Mouse (Mus musculus): ENCODE results near the gene 7420426K07Rik. TPM values are rescaled to one million over a fixed set of nuclear protein-coding genes. Genes with fewer than 3 reads are reported as not detected.

The 7420426K07Rik gene
- not detected for polyA plus RNA-seq (2017; shearing (Covaris generic))

DNA sequence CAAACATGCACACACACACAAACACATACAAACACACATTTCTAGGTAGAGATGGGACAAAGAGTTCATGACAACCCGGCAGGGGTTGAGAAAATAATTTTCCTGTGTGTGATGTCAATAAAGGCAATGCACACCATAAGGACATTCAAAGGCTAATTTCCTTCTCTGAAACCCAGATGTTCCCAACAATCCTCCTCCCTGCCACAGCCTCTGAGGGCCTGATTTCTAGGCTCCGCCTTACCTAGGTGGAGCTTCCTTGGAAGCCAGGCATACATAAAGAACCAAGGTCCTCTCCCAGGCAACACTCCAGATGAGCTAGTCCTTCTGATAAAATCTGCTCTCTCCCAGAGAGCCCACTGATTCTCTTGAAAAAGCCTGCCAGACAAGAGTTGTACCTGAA is at the start of gene 7420426K07Rik:
TSS of gene 7420426K07Rik (plus strand) at position 301 of the 400 bp plus-strand sequence.
- ATAC-seq, result no peak

DNA sequence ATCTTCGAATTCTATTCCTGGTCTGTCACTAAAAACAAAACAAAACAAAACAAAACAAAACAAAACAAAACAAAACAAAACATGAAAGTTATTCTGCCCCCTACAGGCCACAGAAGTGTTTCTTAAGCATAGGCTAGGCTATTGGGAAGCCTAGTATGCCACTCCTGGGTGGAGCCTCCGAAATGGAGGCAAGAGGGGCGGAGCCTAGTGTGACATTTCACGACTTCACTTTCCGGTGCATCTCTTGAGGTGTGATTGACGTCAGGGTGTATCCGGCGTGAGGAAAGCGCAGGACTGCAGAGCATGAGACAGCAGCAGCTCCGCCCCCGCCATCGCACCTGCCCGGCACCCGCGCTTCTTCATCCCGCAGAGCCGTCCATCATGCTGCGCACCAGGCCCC is 46.7 kb upstream of the 7420426K07Rik start, which contains the start of gene Prr23a2:
TSS of gene Prr23a2 (plus strand) at position 285 of the 400 bp plus-strand sequence.
- ATAC-seq, result no peak

DNA sequence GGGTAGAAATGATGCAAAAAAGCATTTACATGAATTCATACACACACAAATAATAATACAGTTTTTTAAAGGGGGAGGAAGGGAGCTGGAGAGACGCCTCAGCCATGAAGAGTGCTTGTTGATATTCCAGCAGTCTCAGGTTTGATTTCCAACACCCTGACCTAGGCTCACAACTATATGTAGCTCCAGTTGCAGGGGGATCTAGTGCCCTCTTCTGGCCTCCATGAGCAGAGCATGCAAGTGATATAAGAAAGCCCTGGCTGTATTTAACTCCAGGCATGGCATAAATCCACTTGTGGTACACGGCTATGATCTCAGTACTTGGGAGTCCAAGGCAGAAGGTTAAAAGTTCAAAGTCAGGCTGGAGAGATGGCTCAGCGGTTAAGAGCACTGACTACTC is 39.5 kb upstream of the 7420426K07Rik start:
- no peak for ATAC-seq

DNA sequence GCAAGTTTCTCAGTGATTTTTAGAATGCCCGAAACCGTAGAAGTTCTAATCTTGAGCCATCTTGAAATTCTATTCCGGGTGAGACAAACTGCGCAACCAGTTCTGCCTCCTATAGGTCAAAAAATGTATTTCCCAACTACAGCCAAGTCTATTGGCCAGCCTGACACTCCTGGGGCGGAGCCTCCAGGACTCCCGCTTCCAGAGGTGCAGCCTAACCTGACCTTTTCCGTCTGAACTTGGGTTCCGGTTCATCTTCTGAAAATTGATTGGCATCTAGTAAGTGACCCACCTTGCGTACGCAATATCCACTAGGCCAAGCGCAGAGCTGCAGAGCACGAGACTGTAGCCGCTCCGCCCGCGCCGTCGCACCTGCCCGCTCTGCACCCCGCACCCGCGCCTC is 38.3 kb upstream of the 7420426K07Rik start, which contains the start of gene Prr23a3:
TSS of gene Prr23a3 (plus strand) at position 197 of the 400 bp plus-strand sequence.
- no peak for ATAC-seq

DNA sequence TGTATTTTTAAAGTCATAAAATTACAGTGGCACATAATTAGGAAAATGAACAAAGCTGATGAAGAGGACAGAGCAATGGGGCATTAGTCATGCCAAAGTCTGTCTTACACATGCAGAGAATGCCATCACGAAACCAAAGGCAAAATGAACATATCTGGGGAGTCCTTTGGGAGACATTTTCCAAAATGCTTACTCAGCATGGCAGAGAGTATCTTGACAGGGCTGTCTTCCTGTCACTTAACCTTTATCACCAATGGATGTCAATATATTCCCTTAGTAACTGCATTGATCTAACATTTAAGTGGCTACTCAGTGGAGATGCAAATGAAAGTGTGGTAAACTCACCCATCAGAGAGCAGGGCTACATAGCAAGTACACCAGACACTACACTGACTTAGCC is 1.4 kb upstream of the 7420426K07Rik start:
- no peak for ATAC-seq

DNA sequence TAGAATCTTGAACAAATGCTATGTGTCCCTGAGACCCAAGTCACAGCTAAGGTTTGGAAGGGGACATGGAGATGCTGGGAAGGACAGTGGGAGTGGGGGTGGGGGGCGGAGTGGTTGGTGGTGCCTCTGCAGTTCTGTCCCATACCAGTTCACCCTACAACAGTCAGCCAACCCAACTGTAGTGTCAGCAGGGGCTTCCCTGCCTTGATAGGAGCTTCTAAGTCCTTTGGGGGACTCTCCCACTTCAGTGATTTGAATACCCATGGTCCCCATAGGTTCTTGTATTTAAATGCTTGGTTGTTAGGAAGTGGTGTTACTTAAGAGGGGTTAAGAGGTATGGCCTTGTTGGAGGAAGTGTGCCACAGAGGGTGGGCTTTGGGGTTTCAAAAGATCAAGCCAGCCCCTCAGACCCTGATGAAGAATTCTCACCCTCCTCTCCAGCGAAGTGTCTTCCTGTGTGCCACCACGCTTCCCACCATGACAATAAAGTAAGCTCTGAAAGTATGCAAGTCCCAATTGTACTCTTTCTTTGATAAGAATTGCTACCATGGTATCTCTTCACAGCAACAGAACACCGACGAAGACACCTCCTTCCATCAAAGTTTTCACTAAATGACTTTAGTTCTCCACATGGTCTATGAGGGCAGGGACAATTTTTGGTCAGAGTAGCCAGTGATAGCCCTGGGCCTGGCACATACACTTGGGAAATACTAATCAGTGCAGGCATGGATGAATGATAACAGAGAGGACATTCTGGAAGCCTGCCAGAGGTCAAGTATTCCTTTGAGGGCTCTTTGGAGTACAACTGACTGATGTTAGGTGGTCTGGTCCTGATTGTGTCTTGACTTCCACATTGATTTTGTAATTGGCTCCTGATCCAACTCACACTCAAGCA is 18.0 kb downstream of the 7420426K07Rik start:
- ATAC-seq, result no peak

DNA sequence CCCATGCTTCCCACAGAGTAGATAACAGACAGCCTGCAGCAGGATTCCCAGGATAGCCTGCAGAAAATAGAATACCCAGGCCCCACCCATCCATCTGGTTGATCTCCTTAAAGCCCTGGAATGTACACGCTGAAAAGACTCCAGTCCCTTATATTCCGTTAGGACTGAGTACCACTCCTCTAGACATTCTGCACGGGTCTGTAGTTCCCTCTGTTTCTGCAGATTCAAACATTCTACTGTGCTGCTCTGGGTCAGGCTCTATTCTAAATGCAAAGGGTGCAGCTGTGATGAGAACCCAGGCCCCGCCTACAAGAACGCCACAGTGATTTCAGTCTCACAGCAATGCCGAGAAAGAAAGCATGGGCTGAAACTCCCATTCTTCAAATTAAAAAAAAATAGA is 20.2 kb downstream of the 7420426K07Rik start:
- ATAC-seq, result no peak

DNA sequence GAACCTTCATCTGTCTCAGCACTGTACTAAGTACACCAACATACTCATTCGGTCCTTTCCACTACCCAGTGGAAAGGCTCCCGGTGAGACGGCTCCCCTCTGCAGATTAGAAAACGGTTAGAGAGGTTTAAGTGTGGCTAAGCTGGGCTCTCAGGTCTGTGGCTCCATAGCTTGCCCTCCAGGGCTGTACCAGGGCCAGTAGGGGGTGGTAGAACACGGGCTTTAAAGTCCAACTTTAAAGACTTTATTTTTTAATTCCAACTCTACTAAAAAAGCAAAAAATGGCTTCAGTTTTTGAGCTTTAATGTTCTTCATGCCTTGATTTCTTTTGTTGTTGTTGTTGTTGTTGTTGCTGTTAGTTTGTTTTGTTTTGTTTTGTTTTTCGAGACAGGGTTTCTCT is 21.3 kb downstream of the 7420426K07Rik start:
- ATAC-seq, result no peak

DNA sequence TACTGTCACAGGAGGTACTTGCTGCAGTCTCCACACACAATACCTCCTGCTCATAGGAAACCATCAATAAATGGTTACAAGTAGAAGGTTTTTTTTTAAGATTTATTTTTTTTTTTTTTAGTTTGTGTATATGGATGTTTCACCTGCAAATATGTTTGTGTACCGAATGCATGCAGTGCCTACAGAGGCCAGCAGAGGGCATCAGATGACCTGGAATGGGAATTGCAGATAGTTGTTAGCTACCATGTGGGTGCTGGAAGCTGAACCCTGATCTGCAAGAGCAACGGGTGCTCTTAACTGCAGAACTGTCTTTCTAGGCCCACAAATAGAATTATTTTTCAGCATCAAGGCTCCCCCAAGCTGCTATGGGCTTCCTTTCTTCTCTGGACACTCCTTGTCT is 26.6 kb downstream of the 7420426K07Rik start:
- ATAC-seq, result no peak

DNA sequence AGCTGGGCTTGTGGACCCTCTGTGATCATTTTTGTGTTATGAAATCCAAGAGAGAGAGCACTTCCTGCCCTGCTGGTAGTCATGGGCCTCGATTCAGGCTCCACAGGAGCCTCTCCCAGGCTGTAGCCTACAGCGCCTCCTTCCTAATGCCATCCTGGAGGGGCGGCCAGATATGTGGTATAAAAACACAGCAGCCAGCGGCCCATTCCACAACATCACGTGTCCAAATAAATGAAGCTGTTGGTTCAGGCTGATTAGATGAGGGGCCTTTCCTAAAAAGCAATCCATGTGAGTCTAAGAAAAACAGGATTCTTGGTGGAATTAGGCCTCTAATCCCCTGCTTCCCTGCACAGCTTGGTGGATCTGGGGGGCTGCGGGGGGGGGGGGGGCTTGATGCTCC is 30.0 kb downstream of the 7420426K07Rik start:
- no peak for ATAC-seq

DNA sequence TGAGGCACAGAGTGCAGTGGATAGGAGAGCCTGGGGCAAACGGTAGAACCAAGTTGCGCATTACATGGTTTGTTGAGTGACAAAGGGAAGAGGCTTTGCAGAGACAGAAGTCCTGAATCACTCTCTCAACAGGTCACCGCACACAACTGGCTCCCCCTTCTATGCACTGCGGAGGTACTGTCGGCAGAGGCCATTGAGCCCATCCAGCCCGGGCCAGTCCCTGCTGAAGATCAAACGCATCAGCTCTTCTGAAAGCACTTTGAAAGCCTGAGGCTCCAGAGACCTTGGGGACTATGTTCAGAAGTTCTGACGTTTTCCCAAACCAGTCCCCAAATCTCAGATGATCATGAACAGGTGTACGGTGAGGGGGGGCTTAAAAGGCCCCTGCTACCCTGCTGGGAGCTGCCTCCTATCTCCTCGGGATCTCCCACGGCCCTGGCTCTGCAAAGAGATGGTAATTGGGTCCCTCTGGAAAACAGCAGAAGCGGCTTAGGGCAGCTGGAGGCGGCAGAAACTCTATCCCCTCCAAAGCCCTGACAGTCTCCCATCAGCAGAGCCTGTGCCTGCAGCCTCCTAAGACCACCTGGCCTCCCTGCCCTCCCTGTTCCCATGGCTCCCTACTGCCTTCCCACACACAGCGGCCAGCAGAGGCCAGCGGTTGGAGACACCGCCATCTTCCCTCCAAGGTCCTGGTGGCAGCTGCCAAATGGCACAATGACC is 32.4 kb downstream of the 7420426K07Rik start:
- ATAC-seq, result no peak

DNA sequence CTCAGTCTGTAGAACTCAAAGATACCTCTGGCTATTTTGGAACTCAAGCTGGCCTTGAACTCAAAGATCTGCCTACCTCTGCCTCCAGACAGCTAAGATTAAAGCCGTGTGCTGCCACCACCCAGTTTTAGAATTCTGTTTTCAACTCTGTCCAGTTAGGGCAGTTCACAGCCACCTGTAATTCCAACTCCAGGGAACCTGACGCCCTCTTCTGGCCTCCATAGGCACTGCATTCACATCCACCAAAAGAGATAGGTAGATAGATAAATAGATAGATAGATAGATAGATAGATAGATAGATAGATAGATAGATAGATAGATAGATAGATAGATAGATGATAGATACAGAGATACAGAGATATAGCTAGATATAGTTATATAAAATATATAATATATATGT is 36.4 kb downstream of the 7420426K07Rik start:
- ATAC-seq, result no peak

DNA sequence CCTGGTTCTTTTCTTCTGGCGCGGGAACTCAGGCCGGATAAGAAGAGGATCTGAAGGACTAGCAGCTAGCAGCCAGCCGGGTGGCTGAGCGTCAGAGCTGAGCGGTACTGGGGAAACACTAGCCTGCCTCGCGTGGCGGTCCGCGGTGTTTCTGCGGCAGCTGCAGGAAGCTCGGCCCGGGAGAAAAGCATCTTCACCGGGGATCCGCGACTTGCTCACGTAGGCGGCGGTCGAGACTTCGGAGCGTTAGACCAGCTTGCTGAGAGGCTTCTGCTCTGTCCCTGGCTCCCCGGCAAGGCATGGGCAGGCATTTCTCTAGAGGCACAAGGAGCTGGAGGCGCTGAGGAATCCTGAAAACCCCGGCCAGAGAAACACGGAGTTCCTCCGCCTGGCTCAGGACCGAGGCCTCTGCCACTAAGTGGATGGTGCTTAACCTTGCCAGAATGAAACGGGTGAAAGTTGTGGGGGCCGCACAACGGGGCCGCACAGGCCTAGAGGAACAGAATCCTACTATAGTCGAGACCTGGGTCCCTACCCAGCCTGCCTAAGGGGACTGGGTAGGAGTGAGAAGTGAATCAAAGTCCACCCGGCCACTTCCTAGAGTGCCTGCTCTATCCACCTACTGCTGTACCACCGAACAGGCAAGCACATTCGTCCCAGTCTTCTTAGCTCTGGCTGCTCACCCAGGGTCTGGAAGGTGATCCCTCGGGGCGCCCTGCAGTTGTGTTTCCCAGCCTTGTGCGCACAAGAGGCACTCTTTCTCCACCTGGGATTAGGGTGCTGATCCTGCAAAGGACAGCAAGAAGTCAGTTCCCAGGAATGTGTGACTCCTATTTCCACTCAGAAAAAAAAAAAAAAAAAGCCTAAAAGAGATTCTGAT is 49.5 kb downstream of the 7420426K07Rik start:
- no peak for ATAC-seq

DNA sequence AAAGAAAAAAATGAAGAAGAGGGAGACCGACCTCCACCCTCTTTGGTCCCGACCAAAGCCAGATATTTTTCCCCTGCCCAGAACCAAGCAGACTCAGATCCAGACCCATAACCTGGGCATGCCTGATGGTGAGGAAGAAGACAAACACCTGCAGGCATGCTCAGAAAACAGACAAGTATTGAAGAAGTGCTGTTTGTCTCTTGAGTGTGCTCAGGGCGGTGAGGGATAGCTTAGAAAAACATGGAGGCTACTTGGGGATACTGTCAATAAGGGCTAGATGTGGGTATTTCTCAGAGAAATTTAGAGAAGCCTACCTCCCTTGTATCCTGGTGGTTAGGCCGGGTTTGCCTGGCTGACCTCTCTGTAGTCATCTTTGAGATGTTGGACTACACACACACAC is 50.4 kb downstream of the 7420426K07Rik start:
- no peak for ATAC-seq

DNA sequence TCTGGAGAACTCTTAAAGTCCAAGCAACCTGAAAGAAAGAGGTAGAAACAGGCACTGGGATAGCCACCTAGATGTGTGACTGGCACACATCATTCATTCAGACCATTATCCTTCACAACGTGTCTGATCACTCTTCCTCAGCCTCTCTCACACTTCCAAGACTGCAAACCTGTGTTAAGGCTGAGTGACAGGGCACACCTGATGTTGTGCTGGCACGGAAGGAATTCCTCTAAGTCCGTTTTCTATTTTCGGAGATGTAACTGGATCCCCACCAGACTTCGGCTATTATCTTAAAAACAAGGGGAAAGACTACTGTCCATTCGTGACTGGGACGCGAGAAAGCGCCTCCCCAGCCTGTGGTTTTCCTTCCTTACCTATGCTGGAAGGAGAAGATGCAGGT is 50.9 kb downstream of the 7420426K07Rik start:
- no peak for ATAC-seq

Other genes starting within 250 kb of the 7420426K07Rik start
- gene Prr23a1, start 60.6 kb upstream of the 7420426K07Rik start, polyA plus RNA-seq (2017; shearing (Covaris generic)), result not detected
- not detected for gene Prr23a2, start 46.6 kb upstream of the 7420426K07Rik start, polyA plus RNA-seq (2017; shearing (Covaris generic))
- not detected for gene Prr23a3, start 38.4 kb upstream of the 7420426K07Rik start, polyA plus RNA-seq (2017; shearing (Covaris generic))
- not detected for gene Foxl2, start 52.2 kb downstream of the 7420426K07Rik start, polyA plus RNA-seq (2017; shearing (Covaris generic))
- 10 to 100 TPM; 62.0 to 71.2 TPM for gene Faim, start 83.3 kb downstream of the 7420426K07Rik start, polyA plus RNA-seq (2017; shearing (Covaris generic))
- 1 to 10 TPM in 1 of 2 experiments, under 1 TPM in 1; 0.94 to 1.1 TPM for gene Gm1123, start 132.6 kb downstream of the 7420426K07Rik start, polyA plus RNA-seq (2017; shearing (Covaris generic))
- gene Pik3cb, start 237.5 kb downstream of the 7420426K07Rik start, polyA plus RNA-seq (2017; shearing (Covaris generic)), result 1 to 10 TPM in 1 of 2 experiments, under 1 TPM in 1; 0.41 to 1.0 TPM